Mouse (Mus musculus): ENCODE measurements around the gene Enox1. TPM values are rescaled to one million over a fixed set of nuclear protein-coding genes. Genes with fewer than 3 reads are reported as not detected.

Gene Enox1
- polyA plus RNA-seq, 1 experiment from 2014 or later, result 1.9 TPM

DNA sequence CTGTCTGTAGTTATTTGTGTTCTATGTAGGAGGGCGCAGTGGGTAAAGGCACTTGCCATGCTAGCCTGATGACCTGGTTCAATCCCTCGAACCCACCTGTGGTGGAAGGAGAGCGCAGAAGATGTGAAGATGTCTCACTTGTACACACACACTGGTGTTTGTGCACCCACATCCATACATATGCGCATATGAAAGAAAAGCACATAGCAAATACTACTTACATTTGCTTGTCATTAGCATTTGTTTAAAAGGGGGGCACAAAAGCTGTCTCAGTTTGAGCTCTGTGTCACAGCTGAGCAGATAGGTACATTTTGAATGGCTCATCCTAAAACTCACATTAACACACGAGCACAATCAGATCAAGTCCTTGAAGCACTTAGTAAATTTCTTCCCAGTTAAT is 560.4 kb downstream of the Enox1 start:
- TF ChIP-seq CTCF (IDR thresholded peaks at IDR 0.05; ENCODE audit: low read depth), result no peak
- Histone ChIP-seq H3K36me3 (ENCODE audit: control insufficient read depth, insufficient read depth) (no peaks in the 10 kb centered on the region), H3K4me1 (replicated peaks; ENCODE audit: control insufficient read depth, insufficient read depth, low read length) (no peaks in the 10 kb centered on the region), H3K27ac (ENCODE audit: low read depth, low read length) (no peak overlapping the region), H3K27me3 (replicated peaks; ENCODE audit: control insufficient read depth, insufficient read depth, low read length) (no peaks in the 10 kb centered on the region), H3K4me2 (replicated peaks; ENCODE audit: low read depth) (no peak overlapping the region), H3K4me3 (ENCODE audit: low read depth, low read length) (no peak overlapping the region), H3K9ac (ENCODE audit: low read depth, low read length) (no peak overlapping the region), H3K9me3 (ENCODE audit: control insufficient read depth) (no peaks in the 10 kb centered on the region)
- ATAC-seq, result no peak
- WGBS, result 94% methylated on average over 5 of the region's 5 CpGs

- Histone ChIP-seq H3K4me2 (replicated peaks; ENCODE audit: low read depth) (no peak overlapping the region), H3K27ac (ENCODE audit: low read depth, low read length) (no peak overlapping the region), H3K4me3 (ENCODE audit: low read depth, low read length) (no peak overlapping the region), H3K9me3 (ENCODE audit: control insufficient read depth) (no peaks in the 10 kb centered on the region), H3K36me3 (ENCODE audit: control insufficient read depth, insufficient read depth) (no peaks in the 10 kb centered on the region), H3K27me3 (replicated peaks; ENCODE audit: control insufficient read depth, insufficient read depth, low read length) (no peaks in the 10 kb centered on the region), H3K9ac (ENCODE audit: low read depth, low read length) (no peak overlapping the region), H3K4me1 (replicated peaks; ENCODE audit: control insufficient read depth, insufficient read depth, low read length) (no peaks in the 10 kb centered on the region)
- no peak for TF ChIP-seq CTCF (IDR thresholded peaks at IDR 0.05; ENCODE audit: low read depth)
- no peak for ATAC-seq
- 66% methylated on average over 8 of the region's 8 CpGs for WGBS
These were observed 562.3 kb downstream of the Enox1 start for GRCm38 (mm10) chr14:77718814-77719213.

- H3K4me3 ChIP-seq (ENCODE audit: low read depth, low read length), result no peak overlapping the region
- ATAC-seq, result no peak
- no peaks in the 10 kb centered on the region for H3K36me3 ChIP-seq (ENCODE audit: control insufficient read depth, insufficient read depth)
- 83% methylated on average over 3 of the region's 3 CpGs for WGBS
- H3K4me1 ChIP-seq (replicated peaks; ENCODE audit: control insufficient read depth, insufficient read depth, low read length), result no peaks in the 10 kb centered on the region
- no peak overlapping the region for H3K9ac ChIP-seq (ENCODE audit: low read depth, low read length)
- no peak for TF ChIP-seq CTCF (IDR thresholded peaks at IDR 0.05; ENCODE audit: low read depth)
- H3K27ac ChIP-seq (ENCODE audit: low read depth, low read length), result no peak overlapping the region
- H3K27me3 ChIP-seq (replicated peaks; ENCODE audit: control insufficient read depth, insufficient read depth, low read length), result no peaks in the 10 kb centered on the region
- H3K9me3 ChIP-seq (ENCODE audit: control insufficient read depth), result no peaks in the 10 kb centered on the region
- H3K4me2 ChIP-seq (replicated peaks; ENCODE audit: low read depth), result no peak overlapping the region
These were observed 581.5 kb downstream of the Enox1 start for GRCm38 (mm10) chr14:77738056-77738455.

DNA sequence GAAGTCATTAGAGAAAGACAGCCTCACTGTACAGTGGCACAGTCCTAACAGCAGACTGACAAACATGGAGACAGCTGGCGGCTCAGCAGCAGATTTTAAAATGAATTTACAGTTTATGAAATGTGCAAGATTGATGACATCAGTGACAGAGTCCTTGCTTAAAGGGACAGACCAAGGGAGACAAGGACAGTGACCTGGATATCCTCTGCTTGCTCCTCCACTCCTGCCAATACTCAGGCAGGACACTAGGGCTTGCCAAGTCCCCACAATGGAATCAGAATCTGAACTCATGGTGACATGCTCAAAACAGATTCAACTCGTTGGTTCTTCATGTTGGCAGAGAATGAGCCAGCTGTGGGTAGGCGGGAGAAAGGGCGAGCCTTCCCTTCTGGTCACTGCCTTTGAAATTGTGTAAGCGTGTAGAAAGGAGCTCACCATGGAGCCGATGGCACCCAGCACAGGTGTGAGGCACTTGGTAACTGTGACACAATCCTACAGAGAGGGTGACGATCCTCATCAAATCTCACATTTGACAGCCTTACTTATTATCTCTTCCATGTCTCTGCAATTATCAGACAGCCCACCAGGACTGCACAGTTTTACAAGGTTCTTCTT is 582.3 kb downstream of the Enox1 start:
- H3K27ac ChIP-seq (ENCODE audit: low read depth, low read length), result no peak overlapping the region
- H3K9ac ChIP-seq (ENCODE audit: low read depth, low read length), result no peak overlapping the region
- TF ChIP-seq CTCF (IDR thresholded peaks at IDR 0.05; ENCODE audit: low read depth), result no peak
- no peaks in the 10 kb centered on the region for H3K4me1 ChIP-seq (replicated peaks; ENCODE audit: control insufficient read depth, insufficient read depth, low read length)
- no peak overlapping the region for H3K4me3 ChIP-seq (ENCODE audit: low read depth, low read length)
- no peak for ATAC-seq
- no peaks in the 10 kb centered on the region for H3K27me3 ChIP-seq (replicated peaks; ENCODE audit: control insufficient read depth, insufficient read depth, low read length)
- no peaks in the 10 kb centered on the region for H3K36me3 ChIP-seq (ENCODE audit: control insufficient read depth, insufficient read depth)
- H3K9me3 ChIP-seq (ENCODE audit: control insufficient read depth), result no peaks in the 10 kb centered on the region
- no peak overlapping the region for H3K4me2 ChIP-seq (replicated peaks; ENCODE audit: low read depth)
- WGBS, result 87% methylated on average over 7 of the region's 7 CpGs

GRCm38 (mm10) chr14:77739376-77739775 is 582.8 kb downstream of the Enox1 start:
- H3K4me1 ChIP-seq (replicated peaks; ENCODE audit: control insufficient read depth, insufficient read depth, low read length), result no peaks in the 10 kb centered on the region
- H3K4me2 ChIP-seq (replicated peaks; ENCODE audit: low read depth), result no peak overlapping the region
- H3K4me3 ChIP-seq (ENCODE audit: low read depth, low read length), result no peak overlapping the region
- H3K27ac ChIP-seq (ENCODE audit: low read depth, low read length), result no peak overlapping the region
- H3K27me3 ChIP-seq (replicated peaks; ENCODE audit: control insufficient read depth, insufficient read depth, low read length), result no peaks in the 10 kb centered on the region
- TF ChIP-seq CTCF (IDR thresholded peaks at IDR 0.05; ENCODE audit: low read depth), result no peak
- H3K9ac ChIP-seq (ENCODE audit: low read depth, low read length), result no peak overlapping the region
- H3K9me3 ChIP-seq (ENCODE audit: control insufficient read depth), result no peaks in the 10 kb centered on the region
- H3K36me3 ChIP-seq (ENCODE audit: control insufficient read depth, insufficient read depth), result no peaks in the 10 kb centered on the region
- no peak for ATAC-seq

- ATAC-seq, result no peak
- Histone ChIP-seq H3K27me3 (replicated peaks; ENCODE audit: control insufficient read depth, insufficient read depth, low read length) (no peaks in the 10 kb centered on the region), H3K9ac (ENCODE audit: low read depth, low read length) (no peak overlapping the region), H3K36me3 (ENCODE audit: control insufficient read depth, insufficient read depth) (no peaks in the 10 kb centered on the region), H3K4me2 (replicated peaks; ENCODE audit: low read depth) (no peak overlapping the region), H3K9me3 (ENCODE audit: control insufficient read depth) (no peaks in the 10 kb centered on the region), H3K4me3 (ENCODE audit: low read depth, low read length) (no peak overlapping the region), H3K4me1 (replicated peaks; ENCODE audit: control insufficient read depth, insufficient read depth, low read length) (no peaks in the 10 kb centered on the region), H3K27ac (ENCODE audit: low read depth, low read length) (no peak overlapping the region)
- WGBS, result 92% methylated on average over 5 of the region's 5 CpGs
- no peak for TF ChIP-seq CTCF (IDR thresholded peaks at IDR 0.05; ENCODE audit: low read depth)
These were observed 588.2 kb downstream of the Enox1 start for GRCm38 (mm10) chr14:77744638-77745240.

Measured in intestine, postnatal 0 days (tissue).